Comparison of ENCODE assay signal across 10 mouse cellular contexts in genomic region chr7:99365069-99365468, GRCm38 (mm10). TPM values are rescaled to one million over a fixed set of nuclear protein-coding genes. Genes with fewer than 3 reads are reported as not detected.
DNase-seq lines count a peak whose midpoint lies in the region; ATAC-seq and TF ChIP-seq lines count a peak whose summit lies in the region.
"Had no signal": no experiment of that assay in that cellular context is flagged by ENCODE, and none has a peak within 500 bp of the region (broad histone marks: within the 10 kb centered on the region; RNA-seq: fewer than 3 reads in every experiment).

No protein-coding gene starts in this region.

- H3K9ac ChIP-seq in liver, embryonic 11.5 days (ENCODE audit: low read depth, low read length) = no peak overlapping the region
- no peak overlapping the region for H3K9ac ChIP-seq in forebrain, embryonic 13.5 days
- H3K9ac ChIP-seq in hindbrain, embryonic 13.5 days = peak overlapping the region; percentile 61
- H3K9ac ChIP-seq in liver, embryonic 14.5 days (replicated peaks) = no peak overlapping the region
- peak overlapping the region; percentile 53 for H3K9ac ChIP-seq in neural tube, embryonic 13.5 days
- H3K9ac ChIP-seq: embryonic facial prominence, embryonic 12.5 days had no signal

- no peaks in the 10 kb centered on the region for H3K36me3 ChIP-seq in liver, embryonic 11.5 days (ENCODE audit: control insufficient read depth, insufficient read depth, low read length)
- no peaks in the 10 kb centered on the region for H3K36me3 ChIP-seq in forebrain, embryonic 13.5 days (ENCODE audit: poor library complexity, severe bottlenecking)
- no peaks in the 10 kb centered on the region for H3K36me3 ChIP-seq in hindbrain, embryonic 13.5 days
- no peaks in the 10 kb centered on the region for H3K36me3 ChIP-seq in liver, embryonic 14.5 days (replicated peaks; ENCODE audit: control insufficient read depth, insufficient read depth, low read depth)
- no peaks in the 10 kb centered on the region for H3K36me3 ChIP-seq in neural tube, embryonic 13.5 days
- H3K36me3 ChIP-seq: embryonic facial prominence, embryonic 12.5 days had no signal

- H3K4me1 ChIP-seq in liver, embryonic 11.5 days (replicated peaks; ENCODE audit: control insufficient read depth, insufficient read depth, low read length) = peaks cover 3% of the 10 kb centered on the region
- peaks cover 20% of the 10 kb centered on the region for H3K4me1 ChIP-seq in forebrain, embryonic 13.5 days
- H3K4me1 ChIP-seq in hindbrain, embryonic 13.5 days (replicated peaks) = peaks cover 31% of the 10 kb centered on the region
- H3K4me1 ChIP-seq in liver, embryonic 14.5 days (replicated peaks; ENCODE audit: control insufficient read depth in 2 of 2, insufficient read depth in 2 of 2, low read length in 1 of 2) = peaks cover 0 to 4% of the 10 kb centered on the region in 2 experiments; a peak in 1 of 4 replicates
- peaks cover 22% of the 10 kb centered on the region for H3K4me1 ChIP-seq in neural tube, embryonic 13.5 days (replicated peaks)

- H3K27ac ChIP-seq in liver, embryonic 11.5 days (ENCODE audit: low read depth, low read length) = no peak overlapping the region
- no peak overlapping the region for H3K27ac ChIP-seq in forebrain, embryonic 13.5 days
- peak overlapping the region; percentile 64; the same call in 1 of the 2 replicates for H3K27ac ChIP-seq in hindbrain, embryonic 13.5 days
- H3K27ac ChIP-seq in liver, embryonic 14.5 days = no peak overlapping the region
- H3K27ac ChIP-seq in neural tube, embryonic 13.5 days (replicated peaks) = peak overlapping the region; percentile 68; the same call in 1 of the 2 replicates
- H3K27ac ChIP-seq: embryonic facial prominence, embryonic 12.5 days had no signal

- ATAC-seq in liver, embryonic 11.5 days (replicated peaks; ENCODE audit: low FRiP score) = no peak
- ATAC-seq in forebrain, embryonic 13.5 days = peak; percentile 44
- ATAC-seq in hindbrain, embryonic 13.5 days (ENCODE audit: low FRiP score) = no peak
- no peak for ATAC-seq in liver, embryonic 14.5 days (ENCODE audit: insufficient read depth)
- ATAC-seq in neural tube, embryonic 13.5 days (ENCODE audit: low read depth) = peak; percentile 19; the same call in 1 of the 2 replicates
- no peak for ATAC-seq in inflammation-experienced regulatory T-cells, adult 6 months

- TF ChIP-seq EP300 in liver, embryonic 14.5 days (IDR thresholded peaks at IDR 0.05; ENCODE audit: low read depth) = no peak

- WGBS in liver, embryonic 11.5 days = under 1% methylated on average over 5 of the region's 5 CpGs
- WGBS in forebrain, embryonic 13.5 days = 0% methylated on average over 5 of the region's 5 CpGs
- under 1% methylated on average over 5 of the region's 5 CpGs for WGBS in hindbrain, embryonic 13.5 days
- WGBS in liver, embryonic 14.5 days (ENCODE audit: insufficient replicate concordance) = 2% methylated on average over 5 of the region's 5 CpGs
- under 1% methylated on average over 5 of the region's 5 CpGs for WGBS in neural tube, embryonic 13.5 days

- no peaks in the 10 kb centered on the region for H3K9me3 ChIP-seq in liver, embryonic 11.5 days (ENCODE audit: control insufficient read depth, low read length)
- H3K9me3 ChIP-seq in forebrain, embryonic 13.5 days (replicated peaks) = no peaks in the 10 kb centered on the region
- no peaks in the 10 kb centered on the region for H3K9me3 ChIP-seq in hindbrain, embryonic 13.5 days
- H3K9me3 ChIP-seq in liver, embryonic 14.5 days (ENCODE audit: control insufficient read depth, low read length) = no peaks in the 10 kb centered on the region
- no peaks in the 10 kb centered on the region for H3K9me3 ChIP-seq in neural tube, embryonic 13.5 days
- H3K9me3 ChIP-seq: megakaryocyte, embryonic 14.5 days had no signal

- H3K4me2 ChIP-seq in liver, embryonic 11.5 days = no peak overlapping the region
- H3K4me2 ChIP-seq in forebrain, embryonic 13.5 days = 0 out of 2 replicates have a peak overlapping the region, but pooled peaks have one; percentile 4
- H3K4me2 ChIP-seq in hindbrain, embryonic 13.5 days = peak overlapping the region; percentile 38
- no peak overlapping the region for H3K4me2 ChIP-seq in liver, embryonic 14.5 days (ENCODE audit: low read depth)
- peak overlapping the region; percentile 41 for H3K4me2 ChIP-seq in neural tube, embryonic 13.5 days
- H3K4me2 ChIP-seq: embryonic facial prominence, embryonic 12.5 days had no signal

- H3K27me3 ChIP-seq in liver, embryonic 11.5 days (replicated peaks; ENCODE audit: control insufficient read depth, insufficient read depth, low read length) = no peaks in the 10 kb centered on the region; the same call in 1 of the 2 replicates
- no peaks in the 10 kb centered on the region for H3K27me3 ChIP-seq in forebrain, embryonic 13.5 days
- H3K27me3 ChIP-seq in hindbrain, embryonic 13.5 days = 0 out of 2 replicates have a peak, but pooled peaks cover 6% of the 10 kb centered on the region
- no peaks in the 10 kb centered on the region for H3K27me3 ChIP-seq in liver, embryonic 14.5 days (ENCODE audit: control insufficient read depth, insufficient read depth, low read length)
- no peaks in the 10 kb centered on the region for H3K27me3 ChIP-seq in neural tube, embryonic 13.5 days
- H3K27me3 ChIP-seq: embryonic facial prominence, embryonic 12.5 days had no signal

- no peak overlapping the region for H3K4me3 ChIP-seq in liver, embryonic 11.5 days (ENCODE audit: low read depth, low read length)
- H3K4me3 ChIP-seq in forebrain, embryonic 13.5 days = no peak overlapping the region
- peak overlapping the region; percentile 7; the same call in 1 of the 2 replicates for H3K4me3 ChIP-seq in hindbrain, embryonic 13.5 days
- H3K4me3 ChIP-seq in liver, embryonic 14.5 days (ENCODE audit: insufficient read depth in 1 of 2, low read depth in 2 of 2, low read length in 2 of 2) = no peak overlapping the region
- H3K4me3 ChIP-seq in neural tube, embryonic 13.5 days = 0 out of 2 replicates have a peak overlapping the region, but pooled peaks have one; percentile 6
- H3K4me3 ChIP-seq: embryonic facial prominence, embryonic 12.5 days; megakaryocyte, embryonic 14.5 days had no signal

- peak; percentile 80 for TF ChIP-seq CTCF in liver, embryonic 14.5 days (IDR thresholded peaks at IDR 0.05; ENCODE audit: low read depth)

- peak; percentile 49 for DNase-seq in liver
- DNase-seq in liver, embryonic 11.5 days (ENCODE audit: low spot score) = no peak
- DNase-seq in adrenal gland, postnatal 36 days = peak; percentile 68 to 79
- DNase-seq in liver, embryonic 14.5 days (ENCODE audit: low read depth in 3 of 3, low spot score in 3 of 3) = peak in 1 of 3 experiments; percentile 17

RNA-seq across cellular contexts. Expression of gene Serpinh1, which starts 12.0 kb away (rescaled TPM):
- polyA plus RNA-seq in liver, embryonic 11.5 days (2014; fragmentation: Nextera tagmentation; extraction: Ambion mirVana) = 224 and 232 TPM in 2 replicates
- total RNA-seq in adrenal gland, postnatal 36 days (2021) = 100 to 1,000 TPM; 266 to 469 TPM
- polyA plus RNA-seq in forebrain, embryonic 13.5 days (2015; fragmentation: Nextera tagmentation; extraction: Ambion mirVana) = 261 and 291 TPM in 2 replicates
- 394 and 407 TPM in 2 replicates for polyA plus RNA-seq in hindbrain, embryonic 13.5 days (2015; fragmentation: Nextera tagmentation; extraction: Ambion mirVana)
- 34.5 and 34.9 TPM in 2 replicates for polyA plus RNA-seq in liver, embryonic 14.5 days (2012; rRNA removed)
- polyA plus RNA-seq in liver, embryonic 14.5 days (2014; fragmentation: Nextera tagmentation; extraction: Ambion mirVana) = 23.3 and 23.4 TPM in 2 replicates
- 462 and 484 TPM in 2 replicates for polyA plus RNA-seq in neural tube, embryonic 13.5 days (2015; fragmentation: Nextera tagmentation; extraction: Ambion mirVana)
- polyA plus RNA-seq in inflammation-experienced regulatory T-cells, adult 6 months (2017; shearing (Covaris generic)) = not detected

RNA-seq across cellular contexts. Expression of gene Gdpd5, which starts 16.1 kb away (rescaled TPM):
- 5.7 and 7.5 TPM in 2 replicates for polyA plus RNA-seq in liver, embryonic 11.5 days (2014; fragmentation: Nextera tagmentation; extraction: Ambion mirVana)
- total RNA-seq in adrenal gland, postnatal 36 days (2021) = 1 to 10 TPM; 7.5 to 7.6 TPM
- 28.1 and 32.8 TPM in 2 replicates for polyA plus RNA-seq in forebrain, embryonic 13.5 days (2015; fragmentation: Nextera tagmentation; extraction: Ambion mirVana)
- 53.2 and 55.3 TPM in 2 replicates for polyA plus RNA-seq in hindbrain, embryonic 13.5 days (2015; fragmentation: Nextera tagmentation; extraction: Ambion mirVana)
- polyA plus RNA-seq in liver, embryonic 14.5 days (2012; rRNA removed) = 0.81 and 0.90 TPM in 2 replicates
- polyA plus RNA-seq in liver, embryonic 14.5 days (2014; fragmentation: Nextera tagmentation; extraction: Ambion mirVana) = 0.85 and 0.94 TPM in 2 replicates
- 53.0 and 59.8 TPM in 2 replicates for polyA plus RNA-seq in neural tube, embryonic 13.5 days (2015; fragmentation: Nextera tagmentation; extraction: Ambion mirVana)
- 10 to 100 TPM; 15.1 to 29.0 (median 17.5) TPM for polyA plus RNA-seq in inflammation-experienced regulatory T-cells, adult 6 months (2017; shearing (Covaris generic))

Comparison
In these comparisons a context has a peak if more than half of its experiments do, and no peak if none do; other contexts are left out.
1. ATAC-seq: peak in forebrain, embryonic 13.5 days (single experiment) and neural tube, embryonic 13.5 days (single experiment); none in liver, embryonic 11.5 days (single experiment), hindbrain, embryonic 13.5 days (single experiment), liver, embryonic 14.5 days (single experiment) and inflammation-experienced regulatory T-cells, adult 6 months (single experiment).
2. H3K27ac ChIP-seq: peak in hindbrain, embryonic 13.5 days (single experiment) and neural tube, embryonic 13.5 days (single experiment); none in liver, embryonic 11.5 days (single experiment), forebrain, embryonic 13.5 days (single experiment) and liver, embryonic 14.5 days (single experiment).
3. H3K4me2 ChIP-seq: peak in forebrain, embryonic 13.5 days (single experiment), hindbrain, embryonic 13.5 days (single experiment) and neural tube, embryonic 13.5 days (single experiment); none in liver, embryonic 11.5 days (single experiment) and liver, embryonic 14.5 days (single experiment).
4. H3K4me3 ChIP-seq: peak in hindbrain, embryonic 13.5 days (single experiment) and neural tube, embryonic 13.5 days (single experiment); none in liver, embryonic 11.5 days (single experiment), forebrain, embryonic 13.5 days (single experiment) and liver, embryonic 14.5 days (0 of 2).
5. H3K9ac ChIP-seq: peak in hindbrain, embryonic 13.5 days (single experiment) and neural tube, embryonic 13.5 days (single experiment); none in liver, embryonic 11.5 days (single experiment), forebrain, embryonic 13.5 days (single experiment) and liver, embryonic 14.5 days (single experiment).
6. RNA of gene Serpinh1, which starts 12.0 kb away (polyA plus RNA-seq): 462 to 484 TPM in neural tube, embryonic 13.5 days, 394 to 407 TPM in hindbrain, embryonic 13.5 days, 261 to 291 TPM in forebrain, embryonic 13.5 days, 224 to 232 TPM in liver, embryonic 11.5 days and 23.3 to 34.9 TPM in liver, embryonic 14.5 days; not detected in inflammation-experienced regulatory T-cells, adult 6 months; every median in the first group is over 10 times any median in the second.